Mouse (Mus musculus): Measurements from ENCODE around the gene Taok3. TPM values are rescaled to one million over a fixed set of nuclear protein-coding genes. Genes with fewer than 3 reads are reported as not detected.
A peak's percentile ranks its signal among the peaks of the same experiment; 100 is the strongest.

Taok3 gene
- total and polyA plus RNA-seq, 2 experiments from 2014 or later = 1.1 to 5.8 TPM

GRCm38 (mm10) chr5:117196551-117196950 lies 76.6 kb downstream of the Taok3 start:
- no peak overlapping the region for H3K27ac ChIP-seq (ENCODE audit: low read depth)
- ATAC-seq (ENCODE audit: insufficient read depth, low read depth) = no peak
- H3K36me3 ChIP-seq (replicated peaks; ENCODE audit: control insufficient read depth, insufficient read depth, low read length) = peaks cover 4% of the 10 kb centered on the region; the same call in 1 of the 2 replicates
- H3K27me3 ChIP-seq (ENCODE audit: control insufficient read depth, insufficient read depth, low read length) = no peaks in the 10 kb centered on the region
- H3K9ac ChIP-seq (replicated peaks; ENCODE audit: low read depth, low read length) = no peak overlapping the region
- TF ChIP-seq CTCF (IDR thresholded peaks at IDR 0.05; ENCODE audit: low read depth) (no peak), EP300 (IDR thresholded peaks at IDR 0.05; ENCODE audit: low read depth) (no peak)
- 88% methylated on average over 7 of the region's 7 CpGs for WGBS
- no peaks in the 10 kb centered on the region for H3K4me1 ChIP-seq (ENCODE audit: control insufficient read depth, insufficient read depth)
- H3K4me2 ChIP-seq (ENCODE audit: low read depth, low read length) = no peak overlapping the region
- DNase-seq (ENCODE audit: low spot score) = no peak
- H3K4me3 ChIP-seq (ENCODE audit: low read depth, low read length) = no peak overlapping the region
- H3K9me3 ChIP-seq (replicated peaks; ENCODE audit: control insufficient read depth, low read length) = no peaks in the 10 kb centered on the region

- H3K27ac ChIP-seq (ENCODE audit: low read depth) = no peak overlapping the region
- H3K9ac ChIP-seq (replicated peaks; ENCODE audit: low read depth, low read length) = no peak overlapping the region
- DNase-seq (ENCODE audit: low spot score) = no peak
- no peak overlapping the region for H3K4me3 ChIP-seq (ENCODE audit: low read depth, low read length)
- peaks cover 9% of the 10 kb centered on the region; the same call in 1 of the 2 replicates for H3K36me3 ChIP-seq (replicated peaks; ENCODE audit: control insufficient read depth, insufficient read depth, low read length)
- WGBS = 70% methylated on average over 3 of the region's 3 CpGs
- ATAC-seq (ENCODE audit: insufficient read depth, low read depth) = no peak
- no peaks in the 10 kb centered on the region for H3K4me1 ChIP-seq (ENCODE audit: control insufficient read depth, insufficient read depth)
- no peak overlapping the region for H3K4me2 ChIP-seq (ENCODE audit: low read depth, low read length)
- no peaks in the 10 kb centered on the region for H3K9me3 ChIP-seq (replicated peaks; ENCODE audit: control insufficient read depth, low read length)
- TF ChIP-seq CTCF (IDR thresholded peaks at IDR 0.05; ENCODE audit: low read depth) (no peak), EP300 (IDR thresholded peaks at IDR 0.05; ENCODE audit: low read depth) (no peak)
- no peaks in the 10 kb centered on the region for H3K27me3 ChIP-seq (ENCODE audit: control insufficient read depth, insufficient read depth, low read length)
Measured at GRCm38 (mm10) chr5:117198390-117198789, 78.5 kb downstream of the Taok3 start.

GRCm38 (mm10) chr5:117207286-117207685 lies 87.4 kb downstream of the Taok3 start:
- ATAC-seq (ENCODE audit: insufficient read depth, low read depth) (no peak), DNase-seq (ENCODE audit: low spot score) (no peak)
- 84% methylated on average over 16 of the region's 16 CpGs for WGBS
- no peak overlapping the region for H3K4me3 ChIP-seq (ENCODE audit: low read depth, low read length)
- H3K27ac ChIP-seq (ENCODE audit: low read depth) = no peak overlapping the region
- H3K9me3 ChIP-seq (replicated peaks; ENCODE audit: control insufficient read depth, low read length) = 0 out of 2 replicates have a peak, but pooled peaks cover 4% of the 10 kb centered on the region
- no peak overlapping the region for H3K9ac ChIP-seq (replicated peaks; ENCODE audit: low read depth, low read length)
- no peak for TF ChIP-seq EP300 (IDR thresholded peaks at IDR 0.05; ENCODE audit: low read depth)
- TF ChIP-seq CTCF (IDR thresholded peaks at IDR 0.05; ENCODE audit: low read depth) = no peak
- no peak overlapping the region for H3K4me2 ChIP-seq (ENCODE audit: low read depth, low read length)
- H3K27me3 ChIP-seq (ENCODE audit: control insufficient read depth, insufficient read depth, low read length) = no peaks in the 10 kb centered on the region
- H3K36me3 ChIP-seq (replicated peaks; ENCODE audit: control insufficient read depth, insufficient read depth, low read length) = peaks cover 24% of the 10 kb centered on the region
- H3K4me1 ChIP-seq (ENCODE audit: control insufficient read depth, insufficient read depth) = no peaks in the 10 kb centered on the region

GRCm38 (mm10) chr5:117214016-117214415 lies 94.1 kb downstream of the Taok3 start:
- Histone ChIP-seq H3K9me3 (replicated peaks; ENCODE audit: control insufficient read depth, low read length) (no peaks in the 10 kb centered on the region), H3K4me3 (ENCODE audit: low read depth, low read length) (no peak overlapping the region), H3K27ac (ENCODE audit: low read depth) (0 out of 2 replicates have a peak overlapping the region, but pooled peaks have one; percentile 11), H3K4me1 (ENCODE audit: control insufficient read depth, insufficient read depth) (no peaks in the 10 kb centered on the region), H3K36me3 (replicated peaks; ENCODE audit: control insufficient read depth, insufficient read depth, low read length) (peaks cover 20% of the 10 kb centered on the region; the same call in 1 of the 2 replicates), H3K27me3 (ENCODE audit: control insufficient read depth, insufficient read depth, low read length) (no peaks in the 10 kb centered on the region), H3K4me2 (ENCODE audit: low read depth, low read length) (no peak overlapping the region), H3K9ac (replicated peaks; ENCODE audit: low read depth, low read length) (no peak overlapping the region)
- 62% methylated on average over 4 of the region's 4 CpGs for WGBS
- peak; percentile 20; the same call in 1 of the 2 replicates for ATAC-seq (ENCODE audit: insufficient read depth, low read depth)
- no peak for DNase-seq (ENCODE audit: low spot score)
- TF ChIP-seq EP300 (IDR thresholded peaks at IDR 0.05; ENCODE audit: low read depth) (no peak), CTCF (IDR thresholded peaks at IDR 0.05; ENCODE audit: low read depth) (no peak)

- TF ChIP-seq EP300 (IDR thresholded peaks at IDR 0.05; ENCODE audit: low read depth) (no peak), CTCF (IDR thresholded peaks at IDR 0.05; ENCODE audit: low read depth) (no peak)
- DNase-seq (ENCODE audit: low spot score) = no peak
- Histone ChIP-seq H3K4me1 (ENCODE audit: control insufficient read depth, insufficient read depth) (no peaks in the 10 kb centered on the region), H3K36me3 (replicated peaks; ENCODE audit: control insufficient read depth, insufficient read depth, low read length) (0 out of 2 replicates have a peak, but pooled peaks cover 17% of the 10 kb centered on the region), H3K4me3 (ENCODE audit: low read depth, low read length) (no peak overlapping the region), H3K27ac (ENCODE audit: low read depth) (no peak overlapping the region), H3K9me3 (replicated peaks; ENCODE audit: control insufficient read depth, low read length) (no peaks in the 10 kb centered on the region), H3K27me3 (ENCODE audit: control insufficient read depth, insufficient read depth, low read length) (no peaks in the 10 kb centered on the region), H3K9ac (replicated peaks; ENCODE audit: low read depth, low read length) (no peak overlapping the region), H3K4me2 (ENCODE audit: low read depth, low read length) (no peak overlapping the region)
- WGBS = 64% methylated on average over 12 of the region's 12 CpGs
- no peak for ATAC-seq (ENCODE audit: insufficient read depth, low read depth)
Measured at GRCm38 (mm10) chr5:117231059-117231458, 111.1 kb downstream of the Taok3 start.

GRCm38 (mm10) chr5:117236540-117236939 lies 116.6 kb downstream of the Taok3 start:
- Histone ChIP-seq H3K9ac (replicated peaks; ENCODE audit: low read depth, low read length) (no peak overlapping the region), H3K9me3 (replicated peaks; ENCODE audit: control insufficient read depth, low read length) (no peaks in the 10 kb centered on the region), H3K36me3 (replicated peaks; ENCODE audit: control insufficient read depth, insufficient read depth, low read length) (no peaks in the 10 kb centered on the region), H3K4me2 (ENCODE audit: low read depth, low read length) (no peak overlapping the region), H3K4me3 (ENCODE audit: low read depth, low read length) (no peak overlapping the region), H3K4me1 (ENCODE audit: control insufficient read depth, insufficient read depth) (no peaks in the 10 kb centered on the region), H3K27me3 (ENCODE audit: control insufficient read depth, insufficient read depth, low read length) (no peaks in the 10 kb centered on the region), H3K27ac (ENCODE audit: low read depth) (no peak overlapping the region)
- WGBS = 74% methylated on average over 5 of the region's 5 CpGs
- TF ChIP-seq EP300 (IDR thresholded peaks at IDR 0.05; ENCODE audit: low read depth) (no peak), CTCF (IDR thresholded peaks at IDR 0.05; ENCODE audit: low read depth) (no peak)
- ATAC-seq (ENCODE audit: insufficient read depth, low read depth) (no peak), DNase-seq (ENCODE audit: low spot score) (no peak)
